Mouse (Mus musculus): ENCODE measurements around the gene Scamp5.
A peak's percentile ranks its signal among the peaks of the same experiment; 100 is the strongest.

Scamp5 gene

DNA sequence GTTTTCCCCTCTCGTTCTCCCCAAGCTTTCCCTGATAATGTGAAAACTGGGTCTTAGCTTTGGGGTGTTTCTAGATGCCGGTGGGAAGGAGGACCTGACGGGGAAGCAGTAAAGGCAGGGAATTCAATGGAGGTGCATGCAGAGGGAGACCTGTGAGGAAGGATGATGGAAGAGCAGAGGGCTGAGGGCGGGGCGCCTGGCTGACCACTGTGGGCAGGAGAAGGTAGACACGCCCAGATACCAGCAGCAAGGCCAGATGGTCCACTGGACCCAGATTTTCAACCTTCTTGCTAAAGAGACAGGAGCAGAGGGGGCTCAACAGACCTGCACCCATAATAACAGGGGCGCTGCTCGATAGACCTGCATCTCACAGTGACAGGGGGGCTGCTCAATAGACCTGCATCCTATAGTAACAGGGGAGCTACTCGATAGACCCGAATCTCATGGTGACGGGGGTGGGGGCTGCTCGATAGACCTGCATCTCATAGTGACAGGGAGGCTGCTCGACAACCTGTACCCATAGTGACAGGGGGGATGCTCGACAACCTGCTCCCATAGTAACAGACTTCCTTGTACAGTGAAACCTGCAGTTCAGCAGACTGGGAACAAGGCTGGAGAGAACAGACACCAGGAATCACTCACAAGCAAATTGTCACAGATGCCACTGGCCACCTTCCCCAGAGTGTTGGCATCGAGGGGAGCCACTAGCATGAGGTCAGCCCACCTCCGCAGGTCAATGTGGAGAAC, 48.2 kb downstream of the Scamp5 start:
- DNase-seq (ENCODE audit: low read depth, low spot score): peak; percentile 29

DNA sequence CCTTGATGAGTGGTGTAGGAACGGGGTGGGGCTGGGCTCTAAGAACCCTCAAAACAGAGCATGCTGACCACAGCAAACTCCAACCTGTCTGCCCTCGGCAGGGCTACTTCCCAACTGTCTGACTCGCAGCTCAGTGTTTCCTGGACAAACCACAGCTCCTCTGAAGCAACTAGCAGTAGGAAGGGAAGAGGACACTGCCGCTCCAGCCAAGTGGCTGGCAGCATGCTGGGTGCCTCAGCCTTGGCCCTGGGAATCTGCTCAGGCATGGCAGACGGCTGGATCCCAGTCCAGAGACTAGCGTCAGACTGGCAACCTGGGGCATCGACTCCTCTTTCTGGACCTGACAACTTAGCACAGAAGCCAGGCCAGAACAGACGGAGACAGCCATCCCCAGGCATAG, 50.5 kb downstream of the Scamp5 start:
- peak; percentile 67 for DNase-seq (ENCODE audit: low read depth, low spot score)

DNA sequence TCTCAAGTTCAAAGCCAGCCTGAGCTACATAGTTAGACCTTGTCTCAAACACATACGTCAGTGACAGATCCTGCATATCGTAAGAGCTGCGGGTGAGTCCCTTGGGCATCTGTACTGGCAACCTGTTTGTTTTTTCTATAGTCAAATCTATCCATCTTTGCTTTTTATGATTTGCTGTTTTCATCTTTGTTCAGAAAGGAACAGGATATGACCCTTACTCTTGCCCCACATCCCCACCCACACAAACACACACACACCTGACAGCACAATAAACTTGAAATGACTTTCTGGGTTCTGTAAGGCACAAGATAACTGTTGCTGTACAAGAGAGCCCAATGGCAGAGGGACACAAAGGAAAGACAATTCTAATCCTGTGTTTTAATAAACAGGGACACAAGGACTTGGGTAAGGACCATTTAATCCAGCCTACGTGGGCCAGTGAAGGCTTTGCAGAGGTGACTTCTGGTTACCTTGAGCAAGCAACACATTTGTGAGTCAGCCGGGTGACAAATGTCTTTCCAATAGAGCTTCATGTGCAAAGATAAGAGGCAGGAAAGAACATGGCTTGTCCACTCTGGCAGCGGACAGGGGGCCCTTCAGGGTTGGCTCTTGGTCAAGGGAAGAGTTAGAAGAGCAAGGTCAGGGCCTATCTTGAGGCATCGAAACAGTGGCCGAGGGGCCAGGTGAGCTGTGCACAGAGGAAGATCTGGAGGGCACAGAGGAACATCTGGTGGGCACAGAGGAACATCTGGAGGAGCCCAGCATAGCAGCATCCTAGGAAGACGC, 60.5 kb downstream of the Scamp5 start:
- DNase-seq (ENCODE audit: low read depth, low spot score): no peak

DNA sequence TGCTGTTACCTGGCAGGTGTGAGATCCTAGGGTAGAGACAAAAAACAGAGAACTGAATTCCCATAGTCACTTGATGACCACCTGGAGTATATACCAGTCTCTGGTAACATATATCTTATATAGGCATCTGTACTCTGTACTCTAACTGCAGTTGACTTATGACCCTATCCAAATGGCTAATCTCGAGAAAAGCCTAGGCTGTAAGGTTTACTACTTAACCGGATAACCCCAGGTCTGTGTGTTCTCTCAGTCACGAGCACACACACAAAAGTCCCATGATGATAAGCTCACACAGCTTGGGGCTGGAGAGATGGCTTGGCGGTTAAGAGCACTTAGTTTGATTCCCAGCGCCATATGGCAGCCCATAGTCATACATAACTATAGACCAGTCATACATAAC, 61.5 kb downstream of the Scamp5 start:
- DNase-seq (ENCODE audit: low read depth, low spot score): no peak

DNA sequence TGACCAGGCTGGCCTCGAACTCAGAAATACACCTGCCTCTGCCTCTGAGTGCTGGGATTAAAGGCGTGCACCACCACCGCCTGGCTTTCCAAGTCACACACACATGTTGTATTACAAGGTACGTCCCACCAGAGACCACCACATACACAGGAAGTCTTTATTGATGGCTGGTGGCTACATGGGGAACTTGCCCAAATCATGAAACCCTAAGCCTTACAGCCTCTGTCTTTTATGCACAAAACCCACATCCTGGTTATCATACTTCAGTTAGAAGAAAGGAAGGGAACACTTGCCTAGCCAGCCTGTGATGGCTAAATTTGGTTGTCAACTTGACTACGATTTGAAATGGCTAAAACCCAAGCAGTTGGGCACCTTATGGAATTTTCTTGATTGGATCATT, 63.8 kb downstream of the Scamp5 start:
- DNase-seq (ENCODE audit: low read depth, low spot score): no peak

DNA sequence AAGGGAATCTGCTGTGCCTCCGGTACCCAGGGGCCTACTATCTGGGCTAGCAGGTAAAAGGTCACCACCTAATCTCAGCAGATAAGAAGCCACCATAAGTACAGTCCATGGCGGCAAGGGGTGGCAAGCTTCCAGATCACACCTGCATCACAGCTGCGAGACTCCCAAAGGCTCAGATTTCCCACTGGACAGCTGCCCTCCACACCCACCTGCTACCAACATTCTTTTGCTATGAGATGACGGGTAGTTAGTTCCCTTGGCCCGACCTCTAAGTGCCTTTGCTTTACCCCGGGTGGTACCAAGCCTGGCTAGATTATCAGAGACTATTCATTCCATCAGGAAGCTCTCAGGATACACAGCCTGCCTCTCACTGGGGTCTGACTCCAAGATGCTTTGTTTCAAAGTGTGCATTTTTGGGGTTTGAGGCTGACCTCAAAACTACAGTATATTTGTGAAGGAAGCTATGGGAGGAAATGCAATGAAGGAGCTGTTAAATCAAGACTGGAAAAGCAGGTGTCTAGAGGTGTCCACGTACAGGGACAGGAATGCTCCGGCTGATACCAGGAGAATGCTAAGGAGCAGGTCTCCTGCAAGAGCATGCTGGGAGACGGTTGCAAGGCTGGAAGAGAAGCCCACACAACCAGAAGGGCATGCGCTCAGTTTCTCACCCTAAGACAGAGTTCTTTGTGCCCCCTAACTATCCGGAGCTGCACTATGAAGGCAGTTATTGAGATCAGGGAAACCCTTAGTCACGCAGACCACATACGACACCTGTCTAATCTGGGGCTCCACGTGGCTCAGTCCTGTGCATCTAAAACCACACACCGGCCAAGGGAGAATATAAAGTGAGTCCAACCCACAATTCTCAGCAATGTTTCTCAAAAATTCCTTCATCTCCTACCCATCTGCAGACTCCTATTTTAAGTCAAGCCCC, 65.3 kb downstream of the Scamp5 start:
- peak; percentile 18 for DNase-seq (ENCODE audit: low read depth, low spot score)

DNA sequence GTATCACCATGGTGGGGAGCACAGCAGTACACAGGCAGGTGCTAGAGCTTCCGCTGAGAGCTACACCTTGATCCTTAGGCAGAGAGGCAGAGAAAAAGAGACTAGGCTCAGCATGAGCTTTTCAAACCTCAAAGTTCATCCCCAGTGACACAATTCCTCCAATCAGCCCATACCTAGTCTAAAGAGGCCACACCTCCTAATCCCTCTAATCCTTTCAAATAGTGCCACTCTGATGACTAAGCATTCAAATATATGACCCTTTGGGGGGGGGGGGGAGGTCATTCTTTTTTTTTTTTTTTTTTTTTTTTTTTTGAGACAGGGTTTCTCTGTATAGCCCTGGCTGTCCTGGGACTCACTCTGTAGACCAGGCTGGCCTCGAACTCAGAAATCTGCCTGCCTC, 69.1 kb downstream of the Scamp5 start:
- no peak for DNase-seq (ENCODE audit: low read depth, low spot score)

DNA sequence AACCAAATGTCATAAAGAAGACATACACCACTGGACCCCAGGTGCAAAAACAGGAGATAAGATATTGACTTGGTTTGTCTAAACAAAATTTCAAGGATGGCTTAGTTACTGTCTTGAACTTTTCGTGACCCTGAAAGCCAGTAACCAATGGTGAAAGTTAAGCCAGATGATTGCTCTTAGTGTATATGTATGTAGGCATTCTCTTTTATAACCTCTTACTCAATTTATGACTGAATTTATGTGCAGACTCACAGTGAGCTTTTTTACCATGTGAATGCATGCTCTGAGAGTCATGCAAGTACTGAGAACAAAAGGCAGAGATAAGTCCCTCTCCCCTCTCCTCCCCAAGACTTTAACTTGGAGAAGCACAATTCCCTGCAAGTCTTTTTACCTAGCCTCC, 75.0 kb downstream of the Scamp5 start:
- no peak for DNase-seq (ENCODE audit: low read depth, low spot score)

Data from 3T3-L1 (cell line).